Mouse (Mus musculus) induced T-regulatory cell, adult 2 months (primary cell): Measurements from ENCODE around the gene Fat3.

Experiments
- DNase-seq: peaks from one replicate; pipeline ENCODE4 v3.0.0-alpha.2; 2012; ENCODE audit warnings: low read depth

The Fat3 gene

DNA sequence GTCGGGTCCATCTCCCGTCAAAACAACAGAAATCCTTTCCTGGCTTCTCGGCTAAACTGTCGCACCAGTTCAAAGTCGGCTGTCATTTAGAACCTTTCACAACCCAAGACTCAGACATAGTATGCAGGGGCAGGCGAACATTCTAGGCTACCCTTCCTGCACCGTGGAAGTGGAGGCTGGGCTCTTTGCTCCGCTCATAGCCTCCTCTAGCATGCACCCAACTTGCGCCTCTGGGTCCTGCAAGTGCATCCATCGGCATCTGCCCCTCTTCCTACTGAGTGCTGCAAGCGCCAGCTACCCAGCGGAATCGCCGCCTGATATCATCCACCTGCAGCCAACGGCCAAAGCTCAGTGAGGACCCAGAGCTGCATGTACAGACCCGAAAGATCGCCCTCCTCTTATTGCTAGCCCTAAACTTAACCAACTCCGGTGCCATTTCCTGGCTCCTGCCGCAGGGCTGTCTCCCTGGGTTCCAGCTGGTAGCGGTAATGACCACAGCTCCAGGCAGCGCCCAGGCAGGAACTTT, at the start of gene Fat3:
Gene Fat3, minus strand, starts transcription at position 100 of the 526 bp plus-strand sequence.
- no peak for DNase-seq

DNA sequence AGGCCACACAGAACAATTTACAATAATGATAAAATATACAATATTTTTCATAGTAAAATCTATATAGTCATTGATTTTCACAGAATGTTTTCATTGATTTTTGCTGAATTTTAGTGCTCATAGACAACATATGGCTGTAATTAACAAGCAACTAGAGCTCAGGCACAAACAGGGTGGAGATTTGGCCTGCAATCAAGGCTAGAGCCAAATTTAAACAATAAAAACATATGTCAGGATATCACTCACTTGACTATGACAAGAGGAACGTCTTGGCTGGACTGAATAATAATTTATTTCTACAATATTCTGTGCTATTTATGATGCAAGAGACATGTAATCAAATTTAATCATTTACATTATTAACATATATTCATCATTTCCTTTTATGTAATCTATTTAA, 31.8 kb upstream of the Fat3 start:
- DNase-seq, result no peak

DNA sequence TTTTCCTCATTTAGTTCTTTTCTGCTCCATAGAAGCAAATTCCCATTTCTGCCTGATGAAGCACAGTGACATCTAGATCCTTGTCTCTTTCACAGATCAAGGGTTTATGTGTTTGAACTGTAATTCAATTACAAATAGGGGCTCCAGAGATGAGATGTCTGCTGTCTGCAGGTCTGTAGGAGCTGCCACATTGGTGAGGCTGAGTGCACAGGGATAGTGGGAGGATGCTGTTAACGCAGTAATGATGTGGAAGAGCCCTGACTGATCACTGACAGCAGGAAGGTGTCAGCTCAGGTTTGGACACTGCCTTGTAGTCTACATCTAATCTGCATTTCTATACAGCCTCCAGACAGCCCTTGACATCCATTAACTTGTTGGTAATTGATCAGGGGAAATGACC, 16.5 kb upstream of the Fat3 start:
- DNase-seq, result no peak

DNA sequence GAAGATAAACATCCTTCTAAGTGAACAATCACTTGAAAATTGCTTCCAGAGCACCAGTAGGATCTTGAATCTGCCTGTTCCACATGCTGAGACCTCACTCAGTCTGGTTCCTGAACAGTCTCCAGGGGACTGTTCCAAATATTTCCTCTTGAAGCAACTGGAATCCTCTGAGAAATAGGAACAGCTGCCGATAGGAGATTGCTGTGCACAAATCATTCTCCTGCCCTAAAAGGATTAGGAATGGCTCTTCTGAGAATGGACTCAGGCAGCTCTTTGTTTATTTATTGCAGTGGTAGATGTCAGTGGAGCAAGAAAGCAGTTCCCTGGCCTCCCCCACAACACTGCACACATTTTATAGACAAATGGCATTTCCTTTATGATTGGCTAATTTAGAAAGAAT, 10.9 kb upstream of the Fat3 start:
- no peak for DNase-seq

DNA sequence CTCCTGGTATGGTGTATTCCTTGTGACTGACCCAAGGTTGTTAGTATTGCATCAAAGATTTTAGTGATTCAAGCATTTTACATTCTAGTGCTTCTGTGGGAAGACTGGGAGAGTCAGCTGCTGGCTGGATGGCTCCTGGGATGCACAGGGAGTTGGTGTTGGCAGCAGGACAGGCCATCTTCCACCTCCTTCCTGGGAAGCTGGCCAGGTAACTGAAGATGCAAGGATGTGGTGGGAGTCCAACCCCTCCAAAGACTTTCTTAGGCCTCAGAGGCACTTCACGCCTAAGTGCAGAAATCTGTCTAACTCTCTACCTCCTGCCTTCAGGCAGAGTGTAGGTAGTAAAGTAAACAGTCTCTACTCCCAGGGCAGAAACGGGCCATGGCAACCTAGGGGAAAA, 2.7 kb upstream of the Fat3 start:
- no peak for DNase-seq

DNA sequence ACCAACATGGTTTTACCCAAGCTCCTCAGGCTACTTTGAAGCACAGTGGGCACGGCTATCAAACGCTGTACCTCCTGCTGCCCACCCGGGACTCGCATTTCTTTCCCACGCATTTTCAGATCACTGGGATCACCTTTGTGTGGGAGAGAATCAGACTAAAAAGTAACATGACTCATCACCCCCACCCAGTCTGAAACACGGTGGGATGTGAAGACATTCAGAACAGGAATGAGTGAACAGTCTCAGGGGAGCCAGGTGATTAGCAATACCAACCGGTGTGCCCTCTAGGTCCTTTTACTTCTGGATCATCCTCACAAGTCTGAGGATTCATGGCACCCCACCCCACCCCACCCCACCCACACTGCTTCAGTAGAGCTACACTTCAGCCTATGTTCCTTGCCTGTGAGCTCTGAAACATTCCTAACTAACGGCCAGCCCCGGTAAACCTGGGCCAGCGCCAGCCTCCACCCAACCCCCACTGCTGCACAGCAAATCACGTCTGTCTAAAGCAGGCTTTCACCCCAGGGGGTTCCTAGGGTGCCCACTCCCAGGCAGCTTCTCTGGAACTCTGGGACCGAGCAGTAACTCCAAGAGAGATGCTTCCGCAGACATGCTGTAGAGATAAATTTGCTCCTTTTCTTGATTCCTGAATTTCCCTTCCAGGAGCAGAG, 1.7 kb upstream of the Fat3 start:
- DNase-seq, result no peak

DNA sequence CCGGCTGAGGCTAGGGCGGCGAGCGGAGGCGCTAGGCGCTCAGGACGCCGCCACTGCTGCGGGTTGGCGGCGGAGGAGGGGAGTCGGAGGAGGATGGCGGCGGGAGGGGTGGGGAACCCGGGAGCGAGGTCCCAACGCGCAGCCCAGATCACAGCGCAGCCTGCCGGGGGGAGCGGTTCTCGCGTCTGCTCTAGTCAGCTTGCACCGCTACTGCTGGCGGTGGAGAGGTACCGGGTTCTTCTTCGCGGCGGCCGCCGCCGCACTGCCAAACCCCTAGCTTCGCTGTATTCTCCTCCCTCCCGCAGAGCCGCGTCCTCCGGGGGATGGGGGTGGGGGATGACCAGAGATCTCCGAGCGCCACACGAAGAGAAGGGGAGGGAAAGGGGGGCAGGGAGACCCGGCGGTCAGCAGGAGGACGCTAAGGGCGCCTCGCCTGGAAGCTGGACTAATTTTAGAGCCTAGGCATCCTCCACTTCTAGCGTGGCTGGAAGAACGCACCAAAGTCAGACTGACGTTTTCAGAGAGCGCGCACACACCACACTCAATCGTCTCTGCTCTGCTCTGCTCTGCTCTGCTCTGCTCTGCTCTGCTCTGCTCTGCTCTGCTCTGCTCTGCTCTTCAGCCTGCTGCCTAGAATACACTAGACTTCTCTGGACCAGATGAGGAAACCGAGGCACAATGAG, 1.0 kb upstream of the Fat3 start:
- no peak for DNase-seq

DNA sequence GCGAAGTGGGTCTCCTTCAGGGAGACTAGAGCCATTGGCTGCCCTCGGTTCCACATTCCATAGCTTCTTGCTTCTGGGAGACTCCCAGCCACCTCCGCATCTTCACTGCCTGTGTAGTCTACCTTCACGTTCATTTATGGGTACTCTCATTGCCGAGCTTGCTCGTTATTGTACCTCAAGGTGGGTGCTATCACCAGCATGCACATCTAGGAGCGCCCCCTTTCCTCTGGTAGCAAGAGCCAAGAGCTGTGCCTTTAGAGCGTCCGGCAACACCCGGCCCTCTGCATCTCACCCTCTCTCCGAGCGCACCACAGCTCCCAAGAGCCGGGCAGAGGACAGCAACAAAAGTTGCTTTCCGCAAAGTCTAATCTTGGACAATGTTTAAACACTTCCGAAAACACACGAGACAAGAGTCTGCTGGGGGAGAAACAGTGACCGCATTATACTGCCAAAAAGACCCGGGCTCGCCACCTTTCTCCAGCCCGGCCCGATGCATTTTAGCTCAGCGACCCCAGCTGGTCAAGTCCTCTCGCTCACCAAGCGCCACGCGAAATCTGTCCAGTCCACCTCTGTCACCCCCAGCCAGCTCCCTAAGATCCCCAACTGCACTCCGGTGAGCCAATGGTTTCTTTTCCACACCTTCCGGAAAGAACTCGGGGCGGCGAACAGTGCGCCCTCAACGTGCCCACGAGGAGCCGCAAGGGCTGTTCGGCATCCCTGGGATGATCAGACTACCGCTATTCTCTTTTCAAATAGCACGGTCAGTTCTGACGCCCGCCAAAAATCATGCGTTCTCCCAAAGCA, 501 bp downstream of the Fat3 start:
- no peak for DNase-seq

DNA sequence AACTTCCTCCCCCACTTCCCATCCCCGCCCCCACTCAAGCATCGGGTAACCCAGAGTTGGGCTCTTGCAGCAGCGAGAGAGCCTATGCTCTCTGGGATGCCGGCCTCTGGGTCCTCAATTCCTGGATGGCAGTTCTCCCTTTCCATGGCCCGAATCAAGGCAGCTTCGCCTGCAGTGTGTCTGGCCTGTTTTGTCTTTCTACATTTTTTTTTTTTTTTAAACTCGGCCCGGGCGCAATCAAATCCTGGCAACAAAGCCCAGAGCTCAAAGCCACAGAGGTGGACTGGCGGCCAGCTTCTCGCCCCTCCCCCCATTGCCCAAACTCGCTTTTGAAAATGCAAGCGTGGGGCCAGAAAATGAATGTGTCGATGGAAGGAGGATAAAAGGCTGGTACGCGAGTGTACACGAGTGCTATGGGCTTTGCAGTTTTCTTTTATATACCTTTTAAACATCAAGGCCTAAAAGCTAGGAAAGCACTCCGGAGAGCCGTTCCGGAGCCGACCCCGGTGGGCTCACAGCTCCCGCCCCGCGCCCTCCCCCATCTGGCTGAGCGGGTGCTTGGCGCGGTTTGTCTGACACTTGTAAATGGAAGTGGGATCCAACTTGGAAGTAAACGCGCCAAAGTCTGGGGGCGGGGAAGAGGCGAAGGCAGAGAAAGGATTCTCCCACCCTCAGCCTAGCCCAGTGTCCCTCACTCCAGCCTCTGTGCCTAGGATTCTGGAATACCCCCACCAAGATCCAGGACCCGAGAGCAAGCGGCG, 1.3 kb downstream of the Fat3 start:
- DNase-seq, result no peak

DNA sequence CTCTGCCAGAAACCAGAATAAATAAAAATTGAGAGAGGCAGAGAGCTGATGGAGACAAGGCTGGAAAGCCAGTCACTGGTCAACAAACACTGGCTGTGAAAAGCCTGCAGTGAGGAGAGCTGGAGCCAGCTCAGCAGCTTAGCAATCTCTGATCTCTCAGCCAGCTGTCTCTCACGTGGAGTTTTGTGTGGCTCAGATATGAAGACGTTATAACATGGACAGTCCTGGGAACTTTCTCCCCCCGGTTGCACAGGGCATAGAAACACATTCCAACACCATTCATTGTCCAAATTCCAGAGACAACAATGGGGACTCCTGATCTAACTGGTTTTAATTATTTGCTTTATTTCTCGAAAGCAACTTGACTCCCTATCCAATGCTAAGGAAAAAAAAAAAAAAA, 2.2 kb downstream of the Fat3 start:
- no peak for DNase-seq

DNA sequence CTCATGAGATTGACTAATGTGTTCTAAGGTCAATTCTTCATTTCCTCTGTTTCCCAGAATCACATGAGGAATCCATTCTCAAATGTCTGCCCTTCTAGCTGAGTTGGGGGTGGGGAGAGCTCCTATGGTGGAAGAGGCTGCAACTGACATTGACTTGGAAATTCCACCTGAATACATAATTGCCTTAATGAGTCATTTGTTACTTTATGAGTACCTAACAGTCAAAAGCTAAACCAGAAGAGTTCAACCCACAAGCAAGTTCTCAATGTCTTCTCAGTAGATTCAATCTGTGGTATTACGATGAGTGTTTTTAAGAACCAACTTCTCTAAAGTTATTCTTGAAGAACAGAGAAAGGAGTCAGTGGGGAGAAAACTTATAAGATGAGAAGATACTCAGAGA, 3.7 kb downstream of the Fat3 start:
- DNase-seq, result no peak

DNA sequence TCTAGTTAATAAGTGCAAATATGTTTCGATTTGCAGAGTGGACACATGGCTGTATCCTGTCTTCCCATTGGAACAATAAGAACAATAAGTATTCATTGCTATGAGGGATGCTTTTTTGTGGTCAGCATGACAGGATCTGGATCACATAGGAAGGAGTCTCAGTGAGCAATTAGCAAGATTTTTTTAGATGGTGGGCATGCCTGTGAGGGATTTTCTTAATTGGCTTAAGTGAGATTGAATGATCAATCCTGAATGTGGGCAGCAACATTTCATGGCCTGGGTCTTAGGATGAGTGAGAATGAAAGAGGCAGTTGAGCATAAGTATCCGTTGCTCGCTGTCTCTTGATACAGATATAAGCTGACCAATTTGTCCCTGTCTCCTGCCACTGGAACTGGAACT, 4.8 kb downstream of the Fat3 start:
- no peak for DNase-seq

DNA sequence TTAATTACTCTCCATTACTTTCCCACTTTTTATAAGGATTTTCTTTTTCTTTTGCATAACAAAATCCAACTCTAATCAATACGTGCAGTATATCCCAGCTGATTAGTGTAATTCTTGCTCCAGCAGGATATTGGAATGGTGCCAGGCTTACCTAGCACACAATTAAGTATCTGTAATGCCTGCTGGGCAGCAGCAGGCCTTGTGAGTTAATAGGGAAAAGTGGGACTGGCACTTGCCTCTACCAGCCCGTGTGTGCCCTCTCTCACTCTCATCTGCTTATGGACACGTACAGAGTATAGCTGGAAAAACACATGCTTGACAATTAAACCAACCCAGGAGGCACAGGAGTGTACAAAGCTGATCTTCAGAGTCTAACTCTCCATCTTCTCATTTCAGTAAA, 11.4 kb downstream of the Fat3 start:
- DNase-seq, result no peak

DNA sequence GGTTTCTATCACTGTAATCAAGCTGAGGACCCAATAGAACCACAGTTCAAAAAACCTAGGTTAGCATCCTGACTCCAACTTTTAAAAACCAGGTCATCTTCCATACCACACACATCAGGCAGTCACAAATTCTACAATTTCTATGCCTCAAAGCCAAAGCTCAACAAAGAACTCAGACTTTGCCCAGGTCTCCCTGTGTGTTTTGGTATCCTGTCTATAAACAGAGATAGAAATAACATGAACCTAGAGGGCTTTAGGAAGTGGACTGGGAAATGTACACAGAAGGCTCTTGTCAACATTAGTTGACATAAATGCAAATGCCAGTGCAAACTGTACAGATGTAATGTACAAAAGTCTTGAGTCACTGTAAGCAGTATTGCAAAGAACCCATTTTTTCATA, 13.5 kb downstream of the Fat3 start:
- no peak for DNase-seq

DNA sequence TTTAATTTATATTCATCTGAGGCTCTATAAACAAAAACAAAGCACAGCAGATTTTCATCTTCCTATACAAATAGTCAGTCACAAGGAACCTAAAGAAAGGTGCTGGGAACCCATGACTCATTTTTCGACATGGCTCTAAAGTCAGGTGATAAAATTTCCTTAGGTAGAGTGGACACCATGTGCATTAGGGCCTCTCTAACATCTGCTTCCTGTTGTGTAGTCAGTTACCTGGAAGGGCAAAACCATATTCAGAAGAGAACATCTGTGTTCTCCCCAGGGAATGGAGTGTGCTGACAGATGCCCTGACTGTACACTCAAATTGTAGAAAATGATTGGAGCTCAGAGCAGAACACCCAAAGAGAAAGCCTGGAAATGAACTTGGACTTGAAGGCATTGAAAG, 14.9 kb downstream of the Fat3 start:
- no peak for DNase-seq

DNA sequence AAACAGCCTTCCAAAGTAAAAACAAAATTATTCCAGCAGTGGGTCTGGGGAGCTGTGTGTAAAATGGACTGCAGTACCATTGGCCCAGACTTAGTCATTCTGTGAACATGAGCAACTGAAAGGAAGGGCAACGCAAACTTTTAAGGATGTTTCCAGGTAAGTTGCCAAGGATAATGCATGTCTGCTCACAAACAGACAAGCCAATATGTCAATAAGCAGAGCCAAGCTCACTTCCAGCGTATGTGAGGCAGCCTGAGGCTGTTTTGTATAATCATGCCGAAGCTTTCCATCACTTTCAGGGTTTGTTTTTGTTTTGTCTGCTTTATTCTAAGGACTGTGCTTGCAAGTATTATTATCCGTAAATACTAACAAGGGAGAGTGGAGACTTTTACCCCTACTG, 15.9 kb downstream of the Fat3 start:
- no peak for DNase-seq

DNA sequence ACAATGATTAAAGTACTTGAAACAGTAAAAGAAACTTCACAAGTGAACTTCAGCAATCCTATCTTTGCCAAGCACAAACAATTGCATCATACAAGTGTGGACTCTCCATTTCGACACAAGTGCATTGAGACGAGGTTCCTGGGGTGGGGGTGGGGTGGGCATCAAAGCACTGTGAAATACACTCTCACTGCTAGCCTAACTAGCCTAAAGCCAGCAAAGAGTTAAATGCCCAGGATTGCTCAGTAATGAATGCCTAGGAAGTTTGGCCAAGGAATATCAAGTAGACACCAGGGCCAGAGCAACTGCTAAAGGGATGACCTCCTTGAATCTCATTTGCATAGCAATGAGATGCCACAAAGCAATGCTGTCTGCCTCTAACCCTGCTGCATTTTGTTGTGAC, 16.3 kb downstream of the Fat3 start:
- no peak for DNase-seq

DNA sequence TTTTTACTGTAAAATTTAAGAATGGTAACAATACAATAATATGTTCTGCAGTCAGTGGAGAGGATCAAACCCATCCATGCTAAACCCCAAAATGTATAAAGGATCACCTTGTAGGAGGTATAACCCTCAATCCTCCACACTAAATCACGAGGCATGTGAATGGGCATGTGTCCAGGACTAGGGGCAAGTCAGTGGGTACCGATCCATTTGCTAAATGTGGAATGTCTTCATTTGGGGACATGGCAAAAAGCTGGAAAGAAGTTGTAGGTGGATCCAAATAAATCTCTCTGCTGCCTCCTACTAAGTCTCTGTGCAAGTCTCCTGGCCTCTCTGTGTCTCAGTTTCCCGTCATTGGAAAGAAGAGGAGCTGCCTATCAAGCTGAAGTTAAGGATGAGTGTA, 39.6 kb downstream of the Fat3 start:
- no peak for DNase-seq

DNA sequence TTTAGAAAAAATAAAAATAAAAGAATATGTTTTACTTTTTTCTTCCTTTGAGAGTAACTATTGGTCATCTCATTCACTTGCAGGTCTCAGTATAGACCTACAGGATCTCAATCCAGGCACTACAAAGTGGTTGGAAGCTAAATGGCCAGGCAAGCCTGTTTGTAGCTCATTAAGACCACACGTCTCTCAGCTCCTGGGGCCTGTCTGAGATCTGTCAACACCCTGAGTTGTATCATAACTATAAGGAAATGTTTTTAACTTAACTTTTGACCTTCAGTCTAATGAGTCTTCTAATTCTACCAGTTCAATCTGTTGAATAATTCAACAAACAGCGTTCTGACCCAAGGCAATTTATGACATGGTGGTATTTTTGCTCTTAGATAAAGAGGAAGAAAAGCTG, 40.5 kb downstream of the Fat3 start:
- DNase-seq, result no peak

DNA sequence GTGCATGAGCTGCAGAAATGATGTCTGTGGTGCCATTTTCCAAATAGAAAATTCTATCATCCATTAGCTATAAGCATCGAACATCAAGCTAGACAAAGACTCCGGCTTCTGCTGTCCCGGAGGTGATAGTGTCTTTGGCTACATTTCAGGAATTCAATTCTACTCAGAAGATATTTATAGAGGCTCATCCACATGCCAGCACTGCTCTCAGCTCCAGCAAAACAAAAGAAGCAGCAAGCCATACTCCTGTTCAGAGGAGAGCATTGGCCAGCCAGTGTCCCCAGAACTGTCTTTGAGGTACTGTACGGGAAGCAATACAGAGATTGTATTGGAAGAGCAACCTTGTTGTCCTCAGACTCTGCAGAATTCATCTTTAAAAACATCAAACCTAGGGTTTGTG, 59.2 kb downstream of the Fat3 start:
- no peak for DNase-seq

DNA sequence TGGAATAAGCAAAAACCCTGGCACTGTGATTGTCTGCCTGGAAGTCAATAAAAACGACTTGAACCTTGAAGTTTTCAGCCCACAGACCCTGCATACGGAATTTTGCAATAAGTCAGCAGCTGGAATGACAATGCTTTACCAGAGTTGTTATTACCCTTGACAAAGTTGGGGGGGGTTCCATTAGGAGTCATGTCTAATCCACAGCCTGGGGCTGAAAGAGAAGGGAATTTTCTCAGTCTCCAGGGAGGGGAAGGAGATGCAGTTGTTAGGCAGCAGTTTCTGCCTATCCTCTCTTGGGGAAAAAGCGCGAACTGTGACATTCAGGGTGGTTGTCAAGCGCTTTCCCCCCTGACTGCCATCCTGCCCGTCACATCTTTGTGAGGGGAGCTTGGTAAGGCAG, 60.4 kb downstream of the Fat3 start:
- no peak for DNase-seq

DNA sequence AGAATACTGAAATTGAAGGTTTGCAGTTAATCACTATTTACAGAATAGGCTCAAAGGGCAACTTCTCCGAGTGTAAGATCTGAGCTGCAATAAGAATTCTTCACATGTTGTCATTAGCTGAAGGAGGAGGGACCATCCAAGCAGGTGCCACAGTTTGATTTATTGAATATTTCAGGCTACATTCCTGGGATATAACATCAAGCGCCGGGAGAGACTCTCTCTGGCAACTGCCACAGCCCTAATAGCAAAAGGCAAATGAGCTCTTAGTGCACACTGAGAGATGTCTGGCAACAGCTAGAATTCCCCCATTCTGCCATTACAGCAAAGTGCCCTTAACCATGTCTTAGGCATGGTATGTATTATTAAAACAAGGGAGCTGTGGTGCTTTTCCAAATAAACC, 61.1 kb downstream of the Fat3 start:
- DNase-seq, result no peak
